ENCODE assay signal across 17 mouse cellular contexts in the genomic region with DNA sequence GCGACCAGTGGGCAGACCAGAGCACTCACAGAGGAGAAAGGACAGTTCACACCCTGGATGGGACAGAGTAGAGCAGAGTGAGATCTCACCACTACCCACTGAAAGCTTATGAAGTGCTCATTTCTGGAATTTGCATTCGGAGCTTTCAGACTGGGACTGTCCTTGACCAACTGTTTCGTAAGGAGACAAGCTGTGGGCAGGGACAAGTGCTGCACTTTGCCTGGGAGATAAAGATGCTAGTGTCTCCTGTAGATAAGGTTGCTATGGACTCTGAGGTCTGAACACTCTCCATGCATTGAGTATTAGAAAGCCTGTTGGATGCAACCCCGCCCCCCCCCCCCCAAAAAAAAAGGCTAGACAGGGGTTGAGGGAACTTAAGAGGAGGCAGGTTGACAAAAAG.
DNase-seq lines count a peak whose midpoint lies in the region; ATAC-seq and TF ChIP-seq lines count a peak whose summit lies in the region.
"Had no signal": no experiment of that assay in that cellular context is flagged by ENCODE, and none has a peak within 500 bp of the region (broad histone marks: within the 10 kb centered on the region; RNA-seq: fewer than 3 reads in every experiment).

No protein-coding gene starts in this region.

- no peaks in the 10 kb centered on the region for H3K4me1 ChIP-seq in heart, embryonic 11.5 days (ENCODE audit: control insufficient read depth, insufficient read depth, low read length)
- peaks cover 66 to 73% of the 10 kb centered on the region in 2 experiments for H3K4me1 ChIP-seq in liver, embryonic 14.5 days (replicated peaks; ENCODE audit: control insufficient read depth in 2 of 2, insufficient read depth in 2 of 2, low read length in 1 of 2)
- H3K4me1 ChIP-seq: hindbrain, embryonic 10.5 days had no signal

- no peak overlapping the region for H3K4me2 ChIP-seq in heart, embryonic 11.5 days
- peak overlapping the region; percentile 66 for H3K4me2 ChIP-seq in liver, embryonic 14.5 days (ENCODE audit: low read depth)

- H3K4me3 ChIP-seq in heart, embryonic 11.5 days (ENCODE audit: low read depth, low read length) = no peak overlapping the region
- peak overlapping the region; percentile 14 to 47 for H3K4me3 ChIP-seq in liver, embryonic 14.5 days (ENCODE audit: insufficient read depth in 1 of 2, low read depth in 2 of 2, low read length in 2 of 2)
- no peak overlapping the region for H3K4me3 ChIP-seq in layer of hippocampus, adult 2 months
- H3K4me3 ChIP-seq: hindbrain, embryonic 10.5 days had no signal

- WGBS in heart, embryonic 11.5 days (ENCODE audit: insufficient replicate concordance) = 46% methylated on average over 4 of the region's 4 CpGs
- WGBS in liver, embryonic 14.5 days (ENCODE audit: insufficient replicate concordance) = 8% methylated on average over 4 of the region's 4 CpGs

- no peak for TF ChIP-seq CTCF in liver, embryonic 14.5 days (IDR thresholded peaks at IDR 0.05; ENCODE audit: low read depth)
- TF ChIP-seq CTCF in layer of hippocampus, adult 2 months (conservative IDR thresholded peaks at IDR 0.05) = no peak

- peaks cover 24% of the 10 kb centered on the region for H3K27me3 ChIP-seq in heart, embryonic 11.5 days (ENCODE audit: control insufficient read depth, insufficient read depth, low read length)
- H3K27me3 ChIP-seq in liver, embryonic 14.5 days (ENCODE audit: control insufficient read depth, insufficient read depth, low read length) = no peaks in the 10 kb centered on the region

- H3K9me3 ChIP-seq in heart, embryonic 11.5 days (replicated peaks; ENCODE audit: control insufficient read depth, low read length) = no peaks in the 10 kb centered on the region
- H3K9me3 ChIP-seq in liver, embryonic 14.5 days (ENCODE audit: control insufficient read depth, low read length) = no peaks in the 10 kb centered on the region
- H3K9me3 ChIP-seq: hindbrain, embryonic 10.5 days had no signal

- ATAC-seq in heart, embryonic 11.5 days (replicated peaks; ENCODE audit: insufficient number of reproducible peaks, low FRiP score, low TSS enrichment) = peak; percentile 94
- ATAC-seq in common myeloid progenitor, adult 5-6 weeks (replicated peaks; ENCODE audit: low read depth, poor library complexity, severe bottlenecking) = peak; percentile 78; the same call in 1 of the 2 replicates
- peak; percentile 98 for ATAC-seq in liver, embryonic 14.5 days (ENCODE audit: insufficient read depth)
- ATAC-seq: forebrain, postnatal 0 days; midbrain, embryonic 16.5 days had no signal

- H3K9ac ChIP-seq in heart, embryonic 11.5 days (ENCODE audit: low read depth, low read length) = no peak overlapping the region
- H3K9ac ChIP-seq in liver, embryonic 14.5 days (replicated peaks) = peak overlapping the region; percentile 66
- H3K9ac ChIP-seq: forebrain, postnatal 0 days had no signal

- H3K36me3 ChIP-seq in heart, embryonic 11.5 days (ENCODE audit: control insufficient read depth, insufficient read depth, low read length) = no peaks in the 10 kb centered on the region
- H3K36me3 ChIP-seq in liver, embryonic 14.5 days (replicated peaks; ENCODE audit: control insufficient read depth, insufficient read depth, low read depth) = no peaks in the 10 kb centered on the region
- H3K36me3 ChIP-seq: hindbrain, embryonic 10.5 days had no signal

- peak; percentile 96 for TF ChIP-seq EP300 in liver, embryonic 14.5 days (IDR thresholded peaks at IDR 0.05; ENCODE audit: low read depth)

- no peak overlapping the region for H3K27ac ChIP-seq in heart, embryonic 11.5 days (ENCODE audit: low read depth, low read length)
- H3K27ac ChIP-seq in liver, embryonic 14.5 days = peak overlapping the region; percentile 89
- no peak overlapping the region for H3K27ac ChIP-seq in layer of hippocampus, adult 2 months
- H3K27ac ChIP-seq: hindbrain, embryonic 10.5 days had no signal

- no peak for DNase-seq in heart, adult 9 months (ENCODE audit: low spot score in 2 of 2)
- peak; percentile 41 for DNase-seq in 416B (ENCODE audit: low read depth)
- DNase-seq in liver, embryonic 14.5 days (ENCODE audit: low read depth in 3 of 3, low spot score in 3 of 3) = peak; percentile 88 to 89 (median 88)
- DNase-seq in right cerebral cortex, adult 18-20 months = no peak
- DNase-seq in layer of hippocampus, adult 2 months (ENCODE audit: low spot score in 2 of 2) = no peak
- DNase-seq in left cerebral cortex, adult 11 months (ENCODE audit: low spot score) = no peak
- DNase-seq: cerebellum, adult 8-10 months; embryo, embryonic 11 days; forebrain, postnatal 0 days; gastrocnemius, postnatal 14 days; kidney, postnatal 10 days; lung, postnatal 36 days; right cerebral cortex, postnatal 25 days had no signal

Comparison
In these comparisons a context has a peak if more than half of its experiments do, and no peak if none do; other contexts are left out.
1. H3K4me3 ChIP-seq: peak in liver, embryonic 14.5 days (2 of 2); none in heart, embryonic 11.5 days (single experiment) and layer of hippocampus, adult 2 months (single experiment).
2. DNase-seq: peak in 416B (single experiment) and liver, embryonic 14.5 days (3 of 3); none in heart, adult 9 months (0 of 2), right cerebral cortex, adult 18-20 months (single experiment), layer of hippocampus, adult 2 months (0 of 2) and left cerebral cortex, adult 11 months (single experiment).
3. Peak in every context shown above with its lines, with median percentiles within 50 percentile points of each other: ATAC-seq.